Mouse (Mus musculus) MEL (cell line): Measurements from ENCODE around the gene Fam72a.

Source experiments
- POLR2A ChIP-seq, 2 experiments: IDR thresholded peaks; 2 replicates each; pipeline ENCODE4 v1.6.1; 2011 to 2012; ENCODE audit warnings: low read length in 2 of 2, mild to moderate bottlenecking in 2 of 2, control low read depth in 1 of 2, improper control_type of control experiment in 1 of 2, low read depth in 1 of 2, moderate library complexity in 1 of 2; ENCODE audit not compliant: control insufficient read depth in 1 of 2, insufficient read depth in 1 of 2, poor library complexity in 1 of 2
- RCOR1 ChIP-seq: IDR thresholded peaks from 2 replicates; pipeline ENCODE4 v1.6.1; 2012; ENCODE audit warnings: low read depth, mild to moderate bottlenecking, inconsistent platforms, low read length, improper control_type of control experiment
- ZNF384 ChIP-seq: IDR thresholded peaks from 2 replicates; pipeline ENCODE4 v1.6.1; 2012; ENCODE audit warnings: low read depth, mild to moderate bottlenecking, inconsistent platforms, low read length, improper control_type of control experiment

- TF ChIP-seq RCOR1 (no peak), POLR2A (IDR thresholded peaks at IDR 0.05; ENCODE audit: control insufficient read depth in 1 of 2, insufficient read depth in 1 of 2, low read depth in 1 of 2, low read length in 2 of 2, poor library complexity in 1 of 2) (no peak), ZNF384 (no peak)
Measured at GRCm38 (mm10) chr1:131543886-131544565, 16.3 kb downstream of the Fam72a start.
